Mouse (Mus musculus): ENCODE data around the gene Babam2. TPM values are rescaled to one million over a fixed set of nuclear protein-coding genes. Genes with fewer than 3 reads are reported as not detected.
"Not testable (repeated sequence)": the region's sequence is repeated elsewhere in the genome, so short reads cannot be mapped to it uniquely, and the experiment has no call there.

The Babam2 gene
- polyA plus RNA-seq, 1 experiment from 2014 or later: 57.4 TPM

DNA sequence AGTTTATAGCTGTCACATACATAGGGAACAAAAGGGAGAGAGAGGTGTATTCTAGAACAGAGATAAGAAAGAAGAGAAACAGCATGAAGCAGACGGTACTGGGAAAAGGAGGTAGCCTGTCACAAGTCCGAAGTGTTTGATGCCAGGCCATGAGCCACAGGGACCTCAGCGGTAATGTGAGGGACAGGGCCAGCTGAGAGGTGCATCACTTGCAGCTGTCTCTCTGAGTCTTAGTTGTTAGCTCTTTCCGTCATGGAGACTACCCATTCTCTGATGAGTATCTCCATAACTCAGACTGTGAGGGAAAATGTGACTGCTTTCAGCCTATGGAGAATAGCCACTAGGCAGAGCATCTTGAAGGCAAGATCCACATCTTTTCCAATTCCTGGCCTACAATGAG, 253.0 kb downstream of the Babam2 start:
- Histone ChIP-seq H3K4me3 (no peak overlapping the region), H3K36me3 (no peaks in the 10 kb centered on the region), H3K27me3 (ENCODE audit: low read depth, poor library complexity, severe bottlenecking) (no peaks in the 10 kb centered on the region), H3K27ac (replicated peaks) (no peak overlapping the region), H3K9me3 (replicated peaks) (no peaks in the 10 kb centered on the region), H3K4me1 (no peaks in the 10 kb centered on the region)
- WGBS: 87% methylated on average over 4 of the region's 4 CpGs
- DNase-seq (ENCODE audit: low spot score): no peak

DNA sequence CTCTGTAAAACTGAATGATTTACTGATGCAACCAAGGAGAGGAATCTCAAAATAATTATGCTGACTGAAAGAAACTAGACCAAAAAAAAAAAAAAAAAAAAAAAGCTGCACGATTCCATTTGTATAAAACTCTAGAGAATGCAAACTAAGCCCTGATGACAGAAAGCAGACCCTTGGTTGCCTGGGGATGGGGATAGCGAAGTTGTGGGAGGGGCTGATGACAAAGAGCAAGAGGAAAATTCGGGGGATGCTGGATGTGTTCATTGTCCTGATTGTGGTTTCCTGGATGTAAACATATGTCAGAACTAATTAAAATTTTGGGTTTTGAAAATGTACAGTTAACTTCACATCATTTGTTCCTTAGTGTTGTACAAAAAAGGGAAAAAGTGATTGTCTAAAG, 257.7 kb downstream of the Babam2 start:
- 78% methylated on average over 3 of the region's 3 CpGs for WGBS
- no peaks in the 10 kb centered on the region for H3K27me3 ChIP-seq (ENCODE audit: low read depth, poor library complexity, severe bottlenecking)
- H3K4me3 ChIP-seq: no peak overlapping the region

DNA sequence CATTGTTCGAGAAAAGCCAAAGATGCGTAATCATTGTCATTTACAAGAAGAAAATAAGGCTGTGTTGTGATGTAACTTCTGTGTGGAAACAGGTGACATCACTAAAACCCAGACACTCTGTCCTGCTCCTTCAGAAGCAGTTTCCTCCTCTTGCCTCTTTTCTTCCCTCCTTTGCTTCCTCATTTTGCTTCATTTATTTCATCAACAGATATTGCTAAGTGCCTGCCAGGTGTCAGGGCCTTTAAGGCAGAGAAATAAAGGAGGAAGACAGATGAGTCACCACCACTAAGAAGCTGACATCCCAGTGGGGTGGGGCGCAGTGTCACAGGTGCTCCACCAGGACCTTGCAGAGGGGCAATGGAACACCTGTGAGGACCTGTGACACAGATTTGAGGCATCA, 258.9 kb downstream of the Babam2 start:
- Histone ChIP-seq H3K27me3 (ENCODE audit: low read depth, poor library complexity, severe bottlenecking) (no peaks in the 10 kb centered on the region), H3K9me3 (replicated peaks) (no peaks in the 10 kb centered on the region), H3K36me3 (no peaks in the 10 kb centered on the region), H3K4me1 (peaks cover 10% of the 10 kb centered on the region), H3K27ac (replicated peaks) (no peak overlapping the region), H3K4me3 (no peak overlapping the region)
- 95% methylated on average over 3 of the region's 3 CpGs for WGBS
- no peak for DNase-seq (ENCODE audit: low spot score)

More for the DNA sequence above, 257.7 kb downstream of the Babam2 start:
- peaks cover 9% of the 10 kb centered on the region for H3K4me1 ChIP-seq
- no peaks in the 10 kb centered on the region for H3K9me3 ChIP-seq (replicated peaks)
- no peaks in the 10 kb centered on the region for H3K36me3 ChIP-seq
- no peak overlapping the region for H3K27ac ChIP-seq (replicated peaks)
- DNase-seq (ENCODE audit: low spot score): no peak

DNA sequence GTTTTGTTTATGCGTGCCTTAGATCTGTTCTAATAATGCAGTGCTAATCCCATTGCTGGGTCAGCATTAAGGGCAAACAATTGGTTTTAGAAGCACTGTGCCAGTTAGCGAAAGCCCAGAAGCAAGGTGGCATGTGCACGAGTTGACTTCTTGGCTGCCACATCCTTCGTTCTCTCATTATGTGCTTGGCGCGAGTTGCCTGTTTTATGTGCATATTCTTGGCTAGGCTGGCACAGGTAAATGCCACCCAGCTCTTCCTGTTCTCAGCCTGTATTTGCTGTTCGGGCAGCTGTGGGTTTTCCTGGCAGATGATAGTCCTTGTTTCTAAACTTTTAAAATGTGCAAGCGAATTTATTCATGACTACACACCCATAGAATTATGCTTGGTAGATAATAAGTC, 262.4 kb downstream of the Babam2 start:
- Histone ChIP-seq H3K27ac (replicated peaks) (no peak overlapping the region), H3K4me3 (no peak overlapping the region), H3K4me1 (peaks cover 10% of the 10 kb centered on the region), H3K9me3 (replicated peaks) (no peaks in the 10 kb centered on the region), H3K27me3 (ENCODE audit: low read depth, poor library complexity, severe bottlenecking) (no peaks in the 10 kb centered on the region), H3K36me3 (no peaks in the 10 kb centered on the region)
- no peak for DNase-seq (ENCODE audit: low spot score)
- 75% methylated on average over 8 of the region's 8 CpGs for WGBS

DNA sequence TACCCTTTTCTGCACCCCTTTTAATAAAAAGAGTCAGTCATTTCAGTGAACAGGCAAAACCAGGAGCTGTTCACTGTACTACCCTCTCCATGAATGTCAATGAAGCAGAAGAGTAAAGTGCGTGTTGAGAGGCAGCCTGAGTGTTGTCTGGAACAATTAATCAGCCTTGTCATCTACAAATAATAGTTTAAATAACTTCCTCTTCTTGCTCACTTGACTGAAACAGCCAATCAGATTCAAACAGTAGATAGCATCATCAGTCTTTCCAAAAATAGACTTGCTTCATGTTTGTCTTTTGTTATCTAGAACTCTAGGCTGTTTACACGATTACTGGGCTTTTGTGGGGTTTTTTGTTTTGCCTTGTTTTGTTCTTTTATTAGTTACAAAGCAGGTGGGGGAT, 263.9 kb downstream of the Babam2 start:
- H3K4me1 ChIP-seq: peaks cover 10% of the 10 kb centered on the region
- no peaks in the 10 kb centered on the region for H3K27me3 ChIP-seq (ENCODE audit: low read depth, poor library complexity, severe bottlenecking)
- no peak overlapping the region for H3K27ac ChIP-seq (replicated peaks)
- H3K4me3 ChIP-seq: no peak overlapping the region
- WGBS: 77% methylated on average over 2 of the region's 2 CpGs
- no peaks in the 10 kb centered on the region for H3K9me3 ChIP-seq (replicated peaks)
- DNase-seq (ENCODE audit: low spot score): no peak
- H3K36me3 ChIP-seq: no peaks in the 10 kb centered on the region

DNA sequence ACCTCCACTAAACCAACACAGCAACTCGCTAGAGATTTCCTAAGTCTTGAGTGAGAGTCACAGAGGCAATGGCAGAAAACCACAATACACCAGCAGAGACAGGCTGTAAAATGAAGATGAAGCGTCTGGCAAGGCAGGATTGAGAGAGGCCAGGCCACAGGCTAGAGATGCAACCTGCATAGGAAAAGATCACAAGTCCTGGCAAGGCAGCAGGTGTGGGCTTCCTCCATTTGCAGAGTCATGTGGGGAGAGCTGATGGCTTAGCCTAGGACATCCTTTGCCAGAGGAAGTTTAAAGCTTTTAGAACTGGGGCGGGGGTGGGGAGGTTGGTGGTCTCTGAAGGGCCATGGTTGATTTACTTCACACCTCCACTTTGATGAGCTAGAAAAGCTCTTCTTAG, 264.9 kb downstream of the Babam2 start:
- Histone ChIP-seq H3K27ac (replicated peaks) (no peak overlapping the region), H3K4me3 (no peak overlapping the region), H3K27me3 (ENCODE audit: low read depth, poor library complexity, severe bottlenecking) (no peaks in the 10 kb centered on the region), H3K4me1 (peaks cover 10% of the 10 kb centered on the region), H3K36me3 (no peaks in the 10 kb centered on the region), H3K9me3 (replicated peaks) (no peaks in the 10 kb centered on the region)
- WGBS: 72% methylated on average over 3 of the region's 3 CpGs
- no peak for DNase-seq (ENCODE audit: low spot score)

DNA sequence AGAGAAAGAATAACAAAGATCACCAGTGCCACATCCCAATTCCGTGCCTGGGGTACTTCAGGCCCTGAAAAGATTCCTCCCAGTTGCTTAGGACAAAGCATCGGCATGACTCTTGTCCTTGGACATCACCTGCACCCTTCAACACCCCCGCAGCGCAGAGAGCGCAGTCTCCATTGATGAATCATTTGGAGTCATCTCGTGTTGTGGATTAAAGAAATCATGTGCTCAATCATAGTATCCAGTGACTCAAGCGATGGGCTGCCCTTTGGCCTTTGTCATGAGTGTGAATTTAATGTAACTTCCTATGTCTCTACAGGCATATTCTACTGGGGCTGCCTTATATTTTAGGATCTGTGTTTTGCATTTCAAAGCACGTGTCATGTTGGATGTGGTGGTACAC, 265.9 kb downstream of the Babam2 start:
- WGBS: 91% methylated on average over 8 of the region's 8 CpGs
- H3K27me3 ChIP-seq (ENCODE audit: low read depth, poor library complexity, severe bottlenecking): no peaks in the 10 kb centered on the region
- no peak overlapping the region for H3K4me3 ChIP-seq
- H3K27ac ChIP-seq (replicated peaks): no peak overlapping the region
- no peaks in the 10 kb centered on the region for H3K9me3 ChIP-seq (replicated peaks)
- no peaks in the 10 kb centered on the region for H3K36me3 ChIP-seq
- no peak for DNase-seq (ENCODE audit: low spot score)
- peaks cover 10% of the 10 kb centered on the region for H3K4me1 ChIP-seq

DNA sequence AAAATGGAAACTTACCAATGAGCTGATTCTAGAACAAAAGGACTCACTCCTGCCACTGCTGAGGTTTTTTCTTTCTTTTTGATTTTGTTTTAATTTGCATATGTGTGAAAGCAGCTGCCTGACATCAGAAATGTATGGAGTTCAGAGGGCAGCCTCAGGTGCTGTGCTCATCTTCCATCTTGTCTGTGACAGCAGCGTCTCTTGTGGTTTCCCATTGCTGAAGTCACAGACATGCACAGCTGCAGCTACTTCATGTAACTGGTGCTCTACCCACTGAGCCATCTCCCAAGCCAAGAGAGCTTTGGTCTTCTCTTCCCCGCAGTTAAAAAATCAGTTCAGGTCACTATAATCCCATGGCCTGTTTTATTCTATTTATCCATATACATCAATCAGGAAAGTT, 266.4 kb downstream of the Babam2 start:
- DNase-seq (ENCODE audit: low spot score): no peak
- Histone ChIP-seq H3K27ac (replicated peaks) (no peak overlapping the region), H3K27me3 (ENCODE audit: low read depth, poor library complexity, severe bottlenecking) (no peaks in the 10 kb centered on the region), H3K4me1 (peaks cover 10% of the 10 kb centered on the region), H3K4me3 (no peak overlapping the region), H3K9me3 (replicated peaks) (no peaks in the 10 kb centered on the region), H3K36me3 (no peaks in the 10 kb centered on the region)
- 87% methylated on average over 2 of the region's 2 CpGs for WGBS

DNA sequence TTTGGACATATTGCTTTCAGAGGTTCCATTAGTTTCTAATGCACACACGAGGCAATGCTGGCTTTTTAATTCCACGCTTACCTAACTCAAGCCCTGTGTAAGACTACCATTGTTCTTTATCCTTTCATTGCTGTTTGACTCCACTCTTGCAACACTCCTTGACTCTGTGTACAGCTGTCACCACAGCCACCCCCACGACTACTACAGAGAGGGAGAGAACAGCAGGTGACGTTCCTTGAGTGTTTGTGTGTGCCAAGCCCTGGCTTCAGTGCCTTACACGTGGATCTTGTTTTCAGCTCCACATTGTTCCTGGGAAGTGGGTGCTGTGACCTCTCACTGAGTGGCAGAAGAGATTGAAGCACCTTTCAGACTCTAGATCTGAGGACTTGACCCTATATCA, 269.3 kb downstream of the Babam2 start:
- H3K36me3 ChIP-seq: no peaks in the 10 kb centered on the region
- no peaks in the 10 kb centered on the region for H3K9me3 ChIP-seq (replicated peaks)
- no peaks in the 10 kb centered on the region for H3K27me3 ChIP-seq (ENCODE audit: low read depth, poor library complexity, severe bottlenecking)
- no peak for DNase-seq (ENCODE audit: low spot score)
- no peak overlapping the region for H3K27ac ChIP-seq (replicated peaks)
- 69% methylated on average over 5 of the region's 5 CpGs for WGBS
- no peak overlapping the region for H3K4me3 ChIP-seq
- no peaks in the 10 kb centered on the region for H3K4me1 ChIP-seq

DNA sequence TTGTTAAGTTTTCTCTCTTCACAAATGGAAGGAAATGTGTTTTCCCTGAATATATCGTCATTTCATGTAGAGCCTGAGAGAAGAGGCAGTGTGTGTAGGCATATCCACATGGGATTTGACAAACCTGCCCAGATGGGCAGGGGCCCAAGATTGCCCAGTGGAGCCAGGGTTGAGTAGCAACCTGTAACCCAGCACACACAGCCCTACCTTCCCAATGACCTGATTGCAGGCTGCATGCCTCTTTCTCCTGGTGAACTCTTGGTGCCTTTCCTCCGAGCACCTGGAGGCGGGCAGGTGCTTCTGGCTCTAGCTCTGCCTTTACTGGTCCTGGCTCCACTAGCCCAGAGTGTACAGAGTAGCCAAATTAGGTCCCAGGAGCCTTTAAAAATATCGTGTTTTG, 270.0 kb downstream of the Babam2 start:
- whole genome bisulfite sequencing: 92% methylated on average over 4 of the region's 4 CpGs
- DNase-seq (ENCODE audit: low spot score): no peak
- H3K4me1 ChIP-seq: no peaks in the 10 kb centered on the region

DNA sequence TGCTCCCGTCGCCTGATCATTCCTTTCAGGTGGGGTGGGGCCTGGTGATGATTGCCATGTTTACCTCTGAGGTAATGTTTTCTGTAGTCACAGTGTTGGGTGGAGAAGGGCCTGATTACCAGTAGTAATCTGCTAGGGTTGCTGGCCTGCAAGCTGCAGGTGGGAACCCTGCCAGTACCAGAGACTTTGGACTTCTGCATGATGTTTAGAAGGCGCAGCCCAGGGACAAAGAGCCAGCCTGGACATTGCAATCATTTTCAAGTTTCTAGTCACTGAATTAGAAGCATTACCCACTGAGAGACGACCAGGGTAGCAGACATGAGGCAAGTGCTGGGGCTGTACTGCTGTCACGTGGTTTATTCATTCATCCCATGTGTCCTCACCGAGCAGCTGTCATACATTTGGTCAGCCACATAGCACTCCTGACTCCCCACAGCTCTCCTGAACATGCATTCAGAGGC, 270.6 kb downstream of the Babam2 start:
- H3K9me3 ChIP-seq (replicated peaks): no peaks in the 10 kb centered on the region
- H3K27me3 ChIP-seq (ENCODE audit: low read depth, poor library complexity, severe bottlenecking): no peaks in the 10 kb centered on the region
- no peak for DNase-seq (ENCODE audit: low spot score)
- H3K4me1 ChIP-seq: no peaks in the 10 kb centered on the region
- H3K36me3 ChIP-seq: no peaks in the 10 kb centered on the region
- 87% methylated on average over 6 of the region's 6 CpGs for WGBS
- H3K27ac ChIP-seq (replicated peaks): no peak overlapping the region
- no peak overlapping the region for H3K4me3 ChIP-seq

More for the DNA sequence above, 270.0 kb downstream of the Babam2 start:
- Histone ChIP-seq H3K4me3 (no peak overlapping the region), H3K27me3 (ENCODE audit: low read depth, poor library complexity, severe bottlenecking) (no peaks in the 10 kb centered on the region), H3K27ac (replicated peaks) (no peak overlapping the region), H3K36me3 (no peaks in the 10 kb centered on the region), H3K9me3 (replicated peaks) (no peaks in the 10 kb centered on the region)

DNA sequence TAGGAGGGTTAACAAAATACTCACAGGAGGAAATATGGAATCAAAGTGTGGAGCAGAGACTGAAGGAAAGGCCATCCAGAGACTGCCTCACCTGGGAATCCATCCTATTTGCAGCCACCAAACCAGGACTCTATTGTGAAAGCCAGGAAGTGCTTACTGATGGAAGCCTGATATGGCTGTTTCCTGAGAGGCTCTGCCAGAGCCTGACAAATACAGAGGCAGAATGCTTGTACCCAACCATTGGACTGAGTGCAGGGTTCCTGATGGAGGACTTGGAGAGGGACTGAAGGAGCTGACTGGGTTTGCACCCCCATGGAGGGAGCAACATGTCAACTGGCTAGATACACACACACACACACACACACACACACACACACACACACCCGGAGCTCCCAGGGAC, 274.9 kb downstream of the Babam2 start:
- not testable (repeated sequence) for H3K4me3 ChIP-seq; H3K36me3 ChIP-seq; H3K27me3 ChIP-seq (ENCODE audit: low read depth, poor library complexity, severe bottlenecking); H3K27ac ChIP-seq (replicated peaks); H3K9me3 ChIP-seq (replicated peaks); DNase-seq (ENCODE audit: low spot score); H3K4me1 ChIP-seq
- WGBS: 75% methylated on average over 1 of the region's 1 CpGs

DNA sequence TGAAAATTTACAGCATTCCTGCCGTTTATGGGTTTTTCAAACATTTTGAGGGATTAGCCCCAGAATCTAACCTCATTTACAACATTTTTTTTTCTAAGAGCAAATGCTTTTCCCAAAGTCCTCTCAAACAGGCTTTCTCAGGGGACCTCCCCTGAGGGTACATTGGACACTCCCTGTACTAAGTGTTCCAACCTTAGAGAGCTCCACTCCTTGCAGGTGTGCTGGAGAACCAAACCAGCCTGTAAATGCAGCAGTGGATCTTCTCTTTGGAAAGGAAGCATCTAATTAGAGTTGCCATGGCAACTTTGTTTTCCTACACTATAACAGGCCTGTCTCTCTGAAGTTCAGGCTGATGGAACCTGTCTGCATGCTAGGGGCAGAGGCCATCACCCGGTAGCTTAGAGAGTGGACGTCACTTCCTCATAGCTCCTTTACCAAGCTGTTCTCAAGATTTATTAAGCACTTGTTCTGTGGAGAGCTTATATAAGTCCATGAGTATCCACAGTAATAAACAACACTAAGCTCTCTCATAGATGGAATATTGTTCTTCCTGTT, 277.2 kb downstream of the Babam2 start:
- 68% methylated on average over 3 of the region's 3 CpGs for WGBS
- Histone ChIP-seq H3K4me1 (no peaks in the 10 kb centered on the region), H3K27ac (replicated peaks) (no peak overlapping the region), H3K36me3 (no peaks in the 10 kb centered on the region), H3K9me3 (replicated peaks) (no peaks in the 10 kb centered on the region), H3K27me3 (ENCODE audit: low read depth, poor library complexity, severe bottlenecking) (no peaks in the 10 kb centered on the region), H3K4me3 (no peak overlapping the region)
- DNase-seq (ENCODE audit: low spot score): no peak

DNA sequence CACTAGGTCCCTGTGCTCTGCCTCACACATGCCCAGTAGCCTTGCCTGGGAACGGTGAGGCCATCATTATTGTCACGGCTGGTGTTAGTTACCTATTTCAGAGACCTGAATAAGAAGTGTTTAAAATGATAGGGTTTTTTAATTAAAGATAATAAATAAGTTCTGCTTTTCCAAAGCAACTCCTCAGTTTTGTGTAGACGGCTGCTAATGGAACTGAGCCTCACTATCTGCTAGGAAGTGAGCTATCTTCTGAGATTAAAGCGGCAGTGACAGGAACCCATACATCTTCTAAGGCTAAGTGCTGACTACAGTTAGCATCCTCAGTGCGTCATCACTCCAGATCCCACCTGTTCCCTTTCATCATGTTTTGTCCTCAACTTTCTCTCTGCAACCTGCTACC, 284.6 kb downstream of the Babam2 start:
- WGBS: 93% methylated on average over 5 of the region's 5 CpGs
- Histone ChIP-seq H3K36me3 (no peaks in the 10 kb centered on the region), H3K4me1 (no peaks in the 10 kb centered on the region), H3K27me3 (ENCODE audit: low read depth, poor library complexity, severe bottlenecking) (no peaks in the 10 kb centered on the region), H3K9me3 (replicated peaks) (no peaks in the 10 kb centered on the region), H3K27ac (replicated peaks) (no peak overlapping the region), H3K4me3 (no peak overlapping the region)
- DNase-seq (ENCODE audit: low spot score): no peak

Measured in midbrain, embryonic 10.5 days (tissue).